Mouse (Mus musculus) embryonic stem cell, embryonic (primary cell): ENCODE results near the gene Rnf133.

Experiments used
- CTCF ChIA-PET, 4 experiments: fragments of 300-600 bp in 2 of 4; fragments of 350-600 bp in 2 of 4; sonication (Branson Sonifier 250); formaldehyde crosslinking; loops; one replicate each; lab custom pipeline; 2022; ENCODE audit warnings: inconsistent platforms in 2 of 4; lab: Charles Lee
- POLR2A ChIA-PET, 4 experiments: fragments of 300-600 bp in 2 of 4; fragments of 350-600 bp in 2 of 4; sonication (Branson Sonifier 250); formaldehyde crosslinking; loops; one replicate each; lab custom pipeline; 2022; ENCODE audit warnings: antibody characterized with exemption in 4 of 4, inconsistent platforms in 1 of 4; lab: Charles Lee

Gene Rnf133

DNA sequence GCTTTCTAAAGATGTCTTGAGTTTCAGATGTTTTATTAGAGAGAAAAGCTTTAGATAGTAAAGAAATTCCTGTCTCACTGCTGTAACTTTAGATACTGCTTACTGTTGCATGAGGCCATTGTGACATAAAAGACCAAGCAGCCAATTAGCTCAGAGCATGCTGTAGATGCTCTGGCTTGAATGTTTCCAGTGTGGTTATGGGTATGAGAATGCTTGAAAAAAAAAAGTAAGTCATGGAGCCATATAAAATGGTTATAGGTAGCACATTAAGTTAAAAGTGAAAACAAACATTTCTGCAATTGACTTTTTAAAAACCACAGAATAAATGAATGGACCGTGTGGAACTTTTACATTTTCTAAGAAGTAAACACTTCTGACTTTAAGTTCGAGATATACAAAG lies at the start of gene Rnf133:
TSS of gene Rnf133 (minus strand) at position 101 of the 400 bp plus-strand sequence.
- ChIA-PET POLR2A (no interaction called here), CTCF (no interaction called here)

- ChIA-PET POLR2A (no interaction called here), CTCF (no interaction called here)
These were observed 28.1 kb upstream of the Rnf133 start for GRCm38 (mm10) chr6:23678172-23678571.

DNA sequence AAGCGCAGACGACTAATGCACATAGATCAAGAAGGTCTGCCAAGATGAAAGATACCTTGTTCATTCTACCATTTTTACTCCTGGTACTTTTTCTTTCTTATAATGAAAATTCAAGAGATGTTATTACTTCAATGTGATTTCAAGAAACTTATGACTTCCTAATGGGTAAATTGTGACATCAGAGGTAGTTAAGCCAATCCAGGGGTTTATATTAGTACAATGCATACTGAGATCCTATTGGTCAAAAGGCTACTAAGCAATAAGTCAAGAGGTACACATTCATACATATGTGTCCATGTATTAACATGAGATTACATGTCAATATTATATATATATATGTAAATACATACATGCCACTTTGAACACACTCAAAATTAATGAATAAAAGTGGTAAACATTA lies 4.9 kb upstream of the Rnf133 start, which contains the start of gene Rnf148:
TSS of gene Rnf148 (minus strand) at position 101 of the 400 bp plus-strand sequence.
- ChIA-PET POLR2A (no interaction called here), CTCF (no interaction called here)

DNA sequence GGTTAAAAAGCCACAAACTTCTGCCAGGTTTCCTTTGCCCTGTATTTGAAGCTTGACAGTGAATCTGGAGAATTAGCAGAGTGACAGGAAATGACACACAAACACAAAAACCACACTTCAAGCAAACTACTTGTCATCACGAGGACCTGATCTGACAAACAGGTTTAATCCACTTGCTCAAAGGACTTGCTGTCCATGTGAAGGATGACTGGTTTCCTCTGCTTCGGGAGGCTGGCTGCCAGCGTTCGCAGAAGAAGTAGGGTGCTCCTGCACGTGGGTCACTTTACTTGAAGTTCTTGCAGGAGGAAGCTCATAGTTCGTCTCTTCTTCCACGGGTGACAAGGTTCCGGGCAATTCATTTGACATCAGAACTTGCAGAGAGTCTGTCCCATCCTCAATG lies 1.4 kb downstream of the Rnf133 start:
- POLR2A ChIA-PET = no interaction called here
- CTCF ChIA-PET = no interaction called here

DNA sequence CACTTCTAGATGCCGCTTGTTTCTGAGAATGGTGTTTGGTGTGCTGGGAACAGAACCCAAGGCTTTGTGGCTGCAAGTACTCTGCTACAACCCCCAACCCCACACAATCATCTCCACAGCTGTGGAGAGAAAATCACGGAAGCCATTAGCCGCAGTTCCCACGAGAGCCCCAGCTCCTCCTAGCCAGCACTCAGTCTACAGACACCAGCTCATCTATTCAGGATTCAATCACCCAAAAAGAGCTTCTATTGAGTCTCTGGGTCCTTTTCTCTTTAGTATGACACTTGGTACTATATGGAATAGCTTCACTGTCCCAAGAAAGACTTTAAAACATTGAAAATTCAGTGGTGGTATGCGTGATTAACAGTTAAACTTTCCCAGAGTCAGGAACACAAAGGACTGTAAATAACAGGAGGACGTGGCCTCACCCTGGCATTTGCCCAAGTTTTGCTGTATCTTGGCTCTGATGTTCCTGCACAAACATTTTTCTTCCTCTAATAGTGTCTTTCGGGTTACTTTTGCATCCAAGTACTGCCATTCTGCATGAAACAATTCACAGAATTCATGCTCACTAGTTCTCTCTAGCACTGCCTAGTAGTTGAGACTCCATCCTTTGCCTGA lies 2.4 kb downstream of the Rnf133 start:
- CTCF ChIA-PET = interaction anchor here in 1 of 4 experiments (0.6 kb wide), 1 partner anchor 13 kb away, joined by 5 read pairs; no protein-coding TSS in a partner anchor

GRCm38 (mm10) chr6:23637081-23637480 lies 13.0 kb downstream of the Rnf133 start:
- POLR2A ChIA-PET = no interaction called here
- CTCF ChIA-PET = no interaction called here

More for the DNA sequence above, 2.4 kb downstream of the Rnf133 start:
- POLR2A ChIA-PET = no interaction called here

- CTCF ChIA-PET = no interaction called here
- POLR2A ChIA-PET = no interaction called here
These were observed 14.9 kb downstream of the Rnf133 start for GRCm38 (mm10) chr6:23635208-23635607.

- CTCF ChIA-PET = interaction anchor here in 1 of 4 experiments (0.7 kb wide), 1 partner anchor 14 kb away, joined by 5 read pairs; no protein-coding TSS in a partner anchor
- POLR2A ChIA-PET = no interaction called here
These were observed 16.1 kb downstream of the Rnf133 start for GRCm38 (mm10) chr6:23634016-23634415.

DNA sequence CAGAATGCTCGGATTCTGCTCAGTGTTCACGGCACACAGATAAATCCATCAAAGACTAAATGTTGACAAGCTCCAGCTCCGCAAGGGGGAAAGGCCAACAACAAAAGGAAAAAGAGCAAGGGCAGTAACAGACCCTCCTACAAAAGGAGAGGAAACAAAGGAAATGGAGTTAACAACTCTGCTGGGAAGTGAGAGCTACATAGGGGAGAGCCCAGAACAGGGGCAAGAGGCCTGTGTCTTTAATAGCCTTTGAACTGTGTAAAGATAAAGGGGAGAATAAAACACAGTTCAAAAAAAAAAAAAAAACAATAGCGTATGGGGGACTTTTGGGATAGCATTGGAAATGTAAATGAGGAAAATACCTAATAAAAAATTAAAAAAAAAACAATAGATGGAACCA lies 19.6 kb downstream of the Rnf133 start:
- ChIA-PET CTCF (no interaction called here), POLR2A (no interaction called here)
